Mouse (Mus musculus) MEL (cell line): ENCODE data around the gene Hao2.

ENCODE experiments used
- EP300 ChIP-seq, 2 experiments: IDR thresholded peaks; 2 replicates each; pipeline ENCODE4 v1.6.1; 2011; ENCODE audit warnings: improper control_type of control experiment in 2 of 2, low read length in 2 of 2, low read depth in 1 of 2, mild to moderate bottlenecking in 1 of 2
- GATA1 ChIP-seq: IDR thresholded peaks from 2 replicates; pipeline ENCODE4 v1.6.1; 2011; ENCODE audit warnings: low read depth, low read length, improper control_type of control experiment
- MAX ChIP-seq: IDR thresholded peaks from 2 replicates; pipeline ENCODE4 v1.6.1; 2011; ENCODE audit warnings: low read length, improper control_type of control experiment
- MAZ ChIP-seq: IDR thresholded peaks from 2 replicates; pipeline ENCODE4 v1.6.1; 2012; ENCODE audit warnings: low read depth, mild to moderate bottlenecking, inconsistent platforms, low read length, improper control_type of control experiment
- POLR2A ChIP-seq, 2 experiments: IDR thresholded peaks; 2 replicates each; pipeline ENCODE4 v1.6.1; 2011 to 2012; ENCODE audit warnings: low read length in 2 of 2, mild to moderate bottlenecking in 2 of 2, control low read depth in 1 of 2, improper control_type of control experiment in 1 of 2, low read depth in 1 of 2, moderate library complexity in 1 of 2; ENCODE audit not compliant: control insufficient read depth in 1 of 2, insufficient read depth in 1 of 2, poor library complexity in 1 of 2
- POLR2AphosphoS5 ChIP-seq: IDR thresholded peaks from 2 replicates; pipeline ENCODE4 v1.6.1; 2012; ENCODE audit warnings: low read depth, borderline replicate concordance, mild to moderate bottlenecking, inconsistent platforms, low read length, moderate library complexity, mixed read lengths
- TAL1 ChIP-seq: IDR thresholded peaks from 2 replicates; pipeline ENCODE4 v1.6.1; 2012; ENCODE audit warnings: mild to moderate bottlenecking, inconsistent platforms, low read length, moderate library complexity, mixed read lengths
- USF2 ChIP-seq, 2 experiments: IDR thresholded peaks; 2 replicates each; pipeline ENCODE4 v1.6.1; 2011 to 2012; ENCODE audit warnings: improper control_type of control experiment in 2 of 2, low read length in 2 of 2, borderline replicate concordance in 1 of 2, inconsistent platforms in 1 of 2, low read depth in 1 of 2, mild to moderate bottlenecking in 1 of 2; ENCODE audit not compliant: insufficient read depth in 1 of 2

- TF ChIP-seq TAL1 (no peak), MAX (no peak), POLR2A (IDR thresholded peaks at IDR 0.05; ENCODE audit: control insufficient read depth in 1 of 2, insufficient read depth in 1 of 2, low read depth in 1 of 2, low read length in 2 of 2, poor library complexity in 1 of 2) (no peak), EP300 (IDR thresholded peaks at IDR 0.05; ENCODE audit: low read depth in 1 of 2, low read length in 2 of 2) (no peak), MAZ (no peak), POLR2AphosphoS5 (no peak), GATA1 (no peak), USF2 (IDR thresholded peaks at IDR 0.05; ENCODE audit: borderline replicate concordance in 1 of 2, insufficient read depth in 1 of 2, low read depth in 1 of 2, low read length in 2 of 2) (no peak)
Measured at GRCm38 (mm10) chr3:98897606-98898005, 4.6 kb upstream of the Hao2 start.
